Mouse (Mus musculus) hindbrain, embryonic 14.5 days (tissue): ENCODE data around the gene Soga1. TPM values are rescaled to one million over a fixed set of nuclear protein-coding genes. Genes with fewer than 3 reads are reported as not detected.

ENCODE experiments used
- ATAC-seq: fragments of 200-750 bp; cut with Nextera tagmentation; 2 replicates; pipeline ENCODE4 v1.8.0; 2017; ENCODE audit warnings: moderate number of reproducible peaks, mild to moderate bottlenecking, moderate TSS enrichment, moderate library complexity; ENCODE audit not compliant: low FRiP score
- DNase-seq: peaks from one replicate; pipeline ENCODE4 v3.0.0-alpha.2; 2015; ENCODE audit warnings: low spot score
- H3K27ac ChIP-seq: fragments of 300-500 bp; sonication (generic); 2 replicates; pipeline ENCODE4 v1.5.1; 2014; ENCODE audit warnings: mild to moderate bottlenecking, moderate library complexity
- H3K27me3 ChIP-seq: fragments of 300-500 bp; sonication (generic); 2 replicates; pipeline ENCODE4 v1.6.1; 2014; ENCODE audit warnings: mild to moderate bottlenecking, low read length, mixed read lengths; ENCODE audit not compliant: control insufficient read depth, insufficient read depth
- H3K36me3 ChIP-seq: fragments of 300-500 bp; sonication (generic); replicated peaks from 2 replicates; pipeline ENCODE4 v1.6.1; 2014; ENCODE audit not compliant: control insufficient read depth, insufficient read depth
- H3K4me1 ChIP-seq: fragments of 300-500 bp; sonication (generic); replicated peaks from 2 replicates; pipeline ENCODE4 v1.6.1; 2014; ENCODE audit warnings: antibody characterized with exemption, low read length, mixed read lengths; ENCODE audit not compliant: control insufficient read depth, insufficient read depth
- H3K4me2 ChIP-seq: fragments of 300-500 bp; sonication (generic); replicated peaks from 2 replicates; pipeline ENCODE4 v1.6.1; 2014; ENCODE audit warnings: mild to moderate bottlenecking, moderate library complexity
- H3K4me3 ChIP-seq: fragments of 300-500 bp; sonication (generic); replicated peaks from 2 replicates; pipeline ENCODE4 v1.5.1; 2014; ENCODE audit warnings: mild to moderate bottlenecking, low read length
- H3K9ac ChIP-seq: fragments of 300-500 bp; sonication (generic); 2 replicates; pipeline ENCODE4 v1.6.1; 2014
- H3K9me3 ChIP-seq: fragments of 300-500 bp; sonication (generic); 2 replicates; pipeline ENCODE4 v1.6.1; 2016; ENCODE audit warnings: low read length; ENCODE audit not compliant: control insufficient read depth
- WGBS: fragments of 180-500 bp; shearing (Covaris S2); extraction: QIAGEN DNeasy Blood & Tissue Kit; methylation state at CpG from one replicate; pipeline ENCODE4 v1.1.7; 2014; 5-methylcytosine and 5-hydroxymethylcytosine counted together
- polyA plus RNA-seq: library from polyadenylated mRNA; unstranded; fragments of >200 nt; fragmentation: Nextera tagmentation; extraction: Ambion mirVana; gene quantifications from 2 replicates; pipeline ENCODE4 v1.2.1, GENCODE M21; 2014

Soga1 gene
- polyA plus RNA-seq, 1 experiment from 2014 or later = 9.7 TPM

DNA sequence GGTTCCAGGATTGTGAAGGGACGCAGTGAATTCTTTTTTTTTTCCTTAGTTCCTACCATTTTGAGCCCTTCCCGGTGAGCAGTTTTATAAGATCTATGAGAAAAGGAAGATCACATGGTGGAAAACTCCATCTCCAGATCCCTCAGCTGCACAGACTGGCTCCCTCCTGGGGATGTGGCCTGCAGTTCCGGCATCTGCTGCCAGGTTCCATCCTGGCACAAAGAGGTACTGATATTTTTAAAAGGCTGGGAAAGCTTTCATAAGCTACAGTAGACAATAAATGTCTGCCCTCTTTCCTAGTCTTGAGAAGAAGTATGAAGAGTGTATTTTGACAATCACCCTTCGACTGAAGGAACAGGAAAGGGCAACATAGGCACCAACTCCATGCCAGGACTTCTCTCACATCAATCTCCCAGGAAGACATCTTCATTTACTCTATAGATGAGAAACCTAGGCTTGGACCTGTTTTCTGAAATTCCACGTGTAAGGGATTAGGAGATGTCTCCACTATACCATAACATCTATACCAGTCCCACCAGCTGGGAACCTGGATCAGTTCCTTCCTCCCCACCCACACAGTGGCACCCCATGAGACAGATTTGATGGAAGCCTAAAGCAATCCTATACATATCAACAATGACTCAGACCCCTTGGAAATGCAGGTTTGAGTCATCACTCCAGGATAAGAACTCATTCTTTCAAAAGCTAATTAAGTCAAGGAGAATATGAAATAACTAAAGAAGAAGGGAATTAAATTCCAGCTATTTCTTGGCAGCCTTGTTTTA, 105.5 kb downstream of the Soga1 start:
- no peak for DNase-seq
- Histone ChIP-seq H3K9me3 (no peaks in the 10 kb centered on the region), H3K4me1 (0 out of 2 replicates have a peak, but pooled peaks cover 8% of the 10 kb centered on the region), H3K9ac (no peak overlapping the region), H3K36me3 (0 out of 2 replicates have a peak, but pooled peaks cover 4% of the 10 kb centered on the region), H3K4me3 (no peak overlapping the region), H3K4me2 (no peak overlapping the region), H3K27ac (no peak overlapping the region), H3K27me3 (no peaks in the 10 kb centered on the region)
- ATAC-seq = no peak
- WGBS = 86% methylated on average over 5 of the region's 5 CpGs

DNA sequence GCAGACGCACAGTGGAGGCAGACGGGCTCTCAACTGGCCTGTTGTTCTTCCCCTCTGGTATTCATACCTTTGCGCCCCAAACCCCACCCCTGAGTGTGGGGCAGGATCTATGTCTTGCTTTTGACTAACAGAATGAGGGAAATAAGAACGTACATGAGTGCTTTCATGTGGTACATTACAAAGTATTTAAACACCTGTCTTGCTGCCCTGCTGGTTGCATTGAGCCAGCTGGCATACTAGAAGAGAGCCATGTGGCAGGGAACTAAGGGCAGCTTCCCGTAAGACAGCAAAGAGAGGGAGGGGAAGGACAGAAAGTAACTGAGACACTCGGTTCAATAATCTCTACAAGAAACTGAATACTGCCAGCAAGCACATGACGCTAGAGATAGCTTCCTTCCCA, 108.8 kb downstream of the Soga1 start:
- no peak overlapping the region for H3K9ac ChIP-seq
- no peaks in the 10 kb centered on the region for H3K27me3 ChIP-seq
- no peak overlapping the region for H3K27ac ChIP-seq
- 80% methylated on average over 7 of the region's 7 CpGs for WGBS
- no peaks in the 10 kb centered on the region for H3K4me1 ChIP-seq
- H3K4me2 ChIP-seq = no peak overlapping the region
- H3K4me3 ChIP-seq = no peak overlapping the region
- no peak for ATAC-seq
- no peak for DNase-seq
- no peaks in the 10 kb centered on the region for H3K9me3 ChIP-seq
- 0 out of 2 replicates have a peak, but pooled peaks cover 5% of the 10 kb centered on the region for H3K36me3 ChIP-seq

DNA sequence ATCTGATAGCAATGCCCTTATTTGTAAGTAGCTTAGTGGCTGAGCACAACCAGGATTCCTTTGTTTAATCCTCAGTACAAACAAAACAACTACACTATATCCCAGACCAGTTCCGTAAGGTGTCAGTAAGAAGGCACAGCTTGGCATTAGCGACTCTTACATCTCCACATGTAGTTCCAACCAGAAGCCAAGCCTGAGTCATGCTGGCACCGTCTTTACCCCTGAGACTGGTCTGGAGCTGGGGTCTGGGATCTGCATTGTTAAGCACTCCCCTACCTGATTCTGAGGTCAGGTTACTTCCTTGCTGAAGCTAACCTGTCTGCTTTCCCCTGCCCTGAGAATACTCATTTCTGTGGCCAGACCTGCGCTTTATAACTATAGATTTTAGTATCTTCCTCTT, 110.6 kb downstream of the Soga1 start:
- H3K36me3 ChIP-seq = 0 out of 2 replicates have a peak, but pooled peaks cover 5% of the 10 kb centered on the region
- H3K9ac ChIP-seq = no peak overlapping the region
- no peak overlapping the region for H3K4me2 ChIP-seq
- WGBS = 84% methylated on average over 4 of the region's 4 CpGs
- no peaks in the 10 kb centered on the region for H3K4me1 ChIP-seq
- H3K27me3 ChIP-seq = no peaks in the 10 kb centered on the region
- no peaks in the 10 kb centered on the region for H3K9me3 ChIP-seq
- DNase-seq (no peak), ATAC-seq (no peak)
- no peak overlapping the region for H3K27ac ChIP-seq
- no peak overlapping the region for H3K4me3 ChIP-seq

DNA sequence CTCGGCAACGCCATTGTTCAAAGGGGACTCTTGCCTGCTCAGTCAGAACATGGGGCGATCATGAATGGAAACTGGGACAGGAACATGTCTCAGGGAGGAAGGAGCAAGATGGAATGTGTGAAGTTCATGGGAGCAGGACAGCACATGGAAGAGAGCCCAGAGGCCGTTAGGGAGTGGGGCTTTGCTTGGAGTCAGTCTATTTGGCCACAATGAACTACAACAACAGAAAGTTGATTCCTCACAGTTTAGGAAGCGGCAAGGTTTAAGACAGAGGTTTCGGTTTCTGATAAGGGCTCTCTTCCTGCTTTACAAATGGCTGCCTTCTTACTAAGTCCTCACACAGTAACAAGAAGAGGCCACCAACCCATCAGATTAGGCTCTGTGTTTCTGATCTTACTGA, 111.7 kb downstream of the Soga1 start:
- Histone ChIP-seq H3K4me1 (no peaks in the 10 kb centered on the region), H3K9me3 (no peaks in the 10 kb centered on the region), H3K27ac (no peak overlapping the region), H3K36me3 (0 out of 2 replicates have a peak, but pooled peaks cover 5% of the 10 kb centered on the region), H3K9ac (no peak overlapping the region), H3K4me2 (no peak overlapping the region), H3K4me3 (no peak overlapping the region), H3K27me3 (no peaks in the 10 kb centered on the region)
- WGBS = 79% methylated on average over 6 of the region's 6 CpGs
- DNase-seq (no peak), ATAC-seq (no peak)

Other genes starting within 250 kb of the Soga1 start
- gene Tgif2, start 239.2 kb downstream of the Soga1 start, polyA plus RNA-seq = 18.9 and 21.5 TPM in 2 replicates
- 4.0 and 5.4 TPM in 2 replicates for gene 4930518I15Rik, start 221.3 kb downstream of the Soga1 start, polyA plus RNA-seq
- gene Rab5if, start 216.1 kb downstream of the Soga1 start, polyA plus RNA-seq = 174 and 176 TPM in 2 replicates
- gene Sla2, start 192.1 kb downstream of the Soga1 start, polyA plus RNA-seq = 0.14 and 0.20 TPM in 2 replicates
- 133 and 147 TPM in 2 replicates for gene Ndrg3, start 87.2 kb downstream of the Soga1 start, polyA plus RNA-seq
- gene Dsn1, start 72.1 kb downstream of the Soga1 start, polyA plus RNA-seq = 11.3 and 11.9 TPM in 2 replicates
- not detected in 2 replicates for gene Tldc2, start 7.8 kb upstream of the Soga1 start, polyA plus RNA-seq
- gene Samhd1, start 56.0 kb upstream of the Soga1 start, polyA plus RNA-seq = 12.2 and 12.4 TPM in 2 replicates
- 5.7 and 6.2 TPM in 2 replicates for gene Rbl1, start 125.3 kb upstream of the Soga1 start, polyA plus RNA-seq
- gene Rpn2, start 199.8 kb upstream of the Soga1 start, polyA plus RNA-seq = 210 and 221 TPM in 2 replicates
- gene Mroh8, start 200.3 kb upstream of the Soga1 start, polyA plus RNA-seq = 0.09 and 0.41 TPM in 2 replicates